Mouse (Mus musculus): ENCODE measurements around the gene Col4a4. TPM values are rescaled to one million over a fixed set of nuclear protein-coding genes. Genes with fewer than 3 reads are reported as not detected.
A peak's percentile ranks its signal among the peaks of the same experiment; 100 is the strongest.

Col4a4 gene
- polyA plus RNA-seq, 1 experiment from 2014 or later: 43.2 TPM

DNA sequence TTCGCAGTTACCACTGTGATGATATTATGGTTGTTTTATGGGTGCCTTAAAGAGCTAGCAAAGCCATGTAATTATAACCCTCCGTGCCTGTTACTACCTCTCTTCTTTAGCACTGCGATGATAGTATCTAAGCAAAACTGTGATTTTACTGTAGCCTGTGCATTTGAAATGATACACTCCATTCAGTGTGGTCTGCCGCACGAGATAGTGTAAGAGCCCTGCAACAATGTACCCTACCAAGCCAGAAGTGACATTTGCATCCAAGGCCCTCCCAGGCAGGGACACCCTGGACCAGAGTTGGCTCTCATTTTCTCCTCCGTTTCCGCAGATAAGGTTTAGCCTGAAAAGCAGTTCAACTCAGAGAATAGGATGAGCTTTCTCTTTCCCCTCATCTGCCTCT lies 668 bp downstream of the Col4a4 start:
- ATAC-seq (no peak), DNase-seq (ENCODE audit: low read depth, low spot score) (no peak)

GRCm38 (mm10) chr1:82578320-82578719 lies 8.3 kb downstream of the Col4a4 start:
- DNase-seq (ENCODE audit: low read depth, low spot score): peak; percentile 80
- ChIA-PET CTCF (interaction anchor here (1.3 to 1.5 kb wide), 2 partner anchors 20 to 25 kb away, joined by 3 read pairs; no protein-coding TSS in a partner anchor), POLR2A (interaction anchor here (1.4 to 1.5 kb wide), 3 partner anchors 10 to 64 kb away, joined by 3 read pairs; no protein-coding TSS in a partner anchor)
- no peak for TF ChIP-seq CTCF (IDR thresholded peaks at IDR 0.05)
- peak; percentile 96 for ATAC-seq
- no peaks in the 10 kb centered on the region for H3K27me3 ChIP-seq
- in situ Hi-C loops (cut with MboI; ENCODE audit: low pct_unique_long_range_greater_than_20kb): loop anchor here (5.0 kb wide), 1 partner anchor 59 kb away; no protein-coding TSS in a partner anchor

More for the DNA sequence above, 668 bp downstream of the Col4a4 start:
- in situ Hi-C loops (cut with MboI; ENCODE audit: low pct_unique_long_range_greater_than_20kb): no loop called here
- H3K27me3 ChIP-seq: no peaks in the 10 kb centered on the region
- ChIA-PET CTCF (interaction anchor here (0.6 to 1.7 kb wide), 6 partner anchors 11 to 56 kb away, joined by 3 to 5 read pairs (median 3); no protein-coding TSS in a partner anchor), POLR2A (interaction anchor here (0.8 to 0.9 kb wide), 3 partner anchors 11 to 47 kb away, joined by 3 to 4 read pairs (median 3); no protein-coding TSS in a partner anchor)
- TF ChIP-seq CTCF (IDR thresholded peaks at IDR 0.05): no peak

- TF ChIP-seq CTCF (IDR thresholded peaks at IDR 0.05): no peak
- in situ Hi-C loops (cut with MboI; ENCODE audit: low pct_unique_long_range_greater_than_20kb): loop anchor here (5.0 kb wide), 1 partner anchor 59 kb away; no protein-coding TSS in a partner anchor
- CTCF ChIA-PET: interaction anchor here (0.9 to 1.5 kb wide), 3 partner anchors 21 to 57 kb away, joined by 3 read pairs; no protein-coding TSS in a partner anchor
- POLR2A ChIA-PET: interaction anchor here (1.4 to 1.5 kb wide), 3 partner anchors 10 to 64 kb away, joined by 3 read pairs; no protein-coding TSS in a partner anchor
- ATAC-seq (peak; percentile 81), DNase-seq (ENCODE audit: low read depth, low spot score) (no peak)
- no peaks in the 10 kb centered on the region for H3K27me3 ChIP-seq
These were observed 8.7 kb downstream of the Col4a4 start for GRCm38 (mm10) chr1:82577915-82578314.

DNA sequence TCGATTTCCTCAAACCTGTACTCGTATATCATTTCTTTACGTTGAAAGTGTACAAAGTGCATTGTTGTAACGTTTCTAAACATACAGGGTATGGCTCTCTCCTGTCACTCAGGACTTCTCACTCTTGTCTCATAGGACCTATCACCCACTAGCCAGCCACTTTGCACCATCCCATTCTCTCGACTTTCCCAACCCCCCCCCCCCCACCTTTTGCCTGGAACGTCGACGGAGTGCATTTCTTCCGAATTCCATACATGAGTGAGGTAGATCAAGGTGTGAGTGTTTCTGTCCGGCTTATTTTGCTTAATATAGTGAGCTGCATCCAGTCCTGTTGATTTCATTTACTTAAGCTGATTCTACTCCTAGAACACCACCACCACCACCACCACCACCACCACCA lies 9.3 kb downstream of the Col4a4 start:
- no peak for TF ChIP-seq CTCF (IDR thresholded peaks at IDR 0.05)
- ATAC-seq (no peak), DNase-seq (ENCODE audit: low read depth, low spot score) (no peak)
- no peaks in the 10 kb centered on the region for H3K27me3 ChIP-seq
- in situ Hi-C loops (cut with MboI; ENCODE audit: low pct_unique_long_range_greater_than_20kb): loop anchor here (5.0 kb wide), 1 partner anchor 60 kb away; no protein-coding TSS in a partner anchor
- POLR2A ChIA-PET: interaction anchor here (1.4 to 1.5 kb wide), 3 partner anchors 11 to 65 kb away, joined by 3 read pairs; no protein-coding TSS in a partner anchor
- CTCF ChIA-PET: interaction anchor here (0.9 to 1.3 kb wide), 2 partner anchors 21 to 57 kb away, joined by 3 read pairs; no protein-coding TSS in a partner anchor

DNA sequence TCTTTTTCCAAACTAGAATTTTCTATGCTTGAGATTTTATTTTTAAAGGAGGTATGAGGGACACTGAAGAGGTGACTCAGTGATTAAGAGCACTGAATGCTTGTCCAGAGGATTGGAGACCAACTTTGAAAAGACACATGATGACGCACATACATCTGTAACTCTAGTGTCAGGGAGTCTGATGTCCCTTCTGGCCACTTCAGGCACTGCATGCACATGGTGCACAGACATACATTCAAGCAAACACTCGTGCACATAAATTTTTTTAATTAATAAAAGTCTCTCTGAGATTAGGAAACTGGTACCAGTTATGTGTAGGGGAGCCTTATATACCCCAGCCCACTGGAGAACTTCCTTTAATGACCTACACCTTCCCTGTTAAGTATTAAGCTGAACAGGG lies 10.5 kb downstream of the Col4a4 start:
- POLR2A ChIA-PET: no interaction called here
- ATAC-seq (no peak), DNase-seq (ENCODE audit: low read depth, low spot score) (no peak)
- CTCF ChIA-PET: no interaction called here
- in situ Hi-C loops (cut with MboI; ENCODE audit: low pct_unique_long_range_greater_than_20kb): loop anchor here (5.0 kb wide), 1 partner anchor 61 kb away; no protein-coding TSS in a partner anchor
- no peaks in the 10 kb centered on the region for H3K27me3 ChIP-seq
- TF ChIP-seq CTCF (IDR thresholded peaks at IDR 0.05): peak; percentile 30

DNA sequence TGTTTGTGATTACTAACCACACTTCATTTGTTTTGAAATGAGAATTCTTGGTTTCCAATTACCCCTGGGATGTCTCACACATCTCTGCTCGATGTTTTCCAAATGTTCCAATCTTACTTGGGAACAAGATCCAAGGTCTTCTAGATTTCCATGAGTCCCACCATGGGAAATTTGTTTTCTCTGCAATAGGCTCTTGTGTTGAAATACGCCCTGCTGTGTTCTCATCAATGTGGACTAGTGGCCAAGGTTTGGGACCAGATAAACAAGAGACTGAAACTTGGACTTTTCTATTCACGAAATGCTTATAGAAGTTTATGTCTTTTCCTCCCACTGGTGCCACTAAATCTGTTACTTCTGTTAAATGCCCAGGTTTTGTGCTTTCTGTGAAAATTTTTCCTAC lies 11.0 kb downstream of the Col4a4 start:
- ChIA-PET CTCF (interaction anchor here (1.0 kb wide), 1 partner anchor 21 kb away, joined by 4 read pairs; no protein-coding TSS in a partner anchor), POLR2A (interaction anchor here (1.5 kb wide), 1 partner anchor 10 kb away, joined by 4 read pairs; no protein-coding TSS in a partner anchor)
- no peaks in the 10 kb centered on the region for H3K27me3 ChIP-seq
- no peak for ATAC-seq
- TF ChIP-seq CTCF (IDR thresholded peaks at IDR 0.05): no peak
- no peak for DNase-seq (ENCODE audit: low read depth, low spot score)
- in situ Hi-C loops (cut with MboI; ENCODE audit: low pct_unique_long_range_greater_than_20kb): loop anchor here (5.0 kb wide), 1 partner anchor 62 kb away; no protein-coding TSS in a partner anchor

DNA sequence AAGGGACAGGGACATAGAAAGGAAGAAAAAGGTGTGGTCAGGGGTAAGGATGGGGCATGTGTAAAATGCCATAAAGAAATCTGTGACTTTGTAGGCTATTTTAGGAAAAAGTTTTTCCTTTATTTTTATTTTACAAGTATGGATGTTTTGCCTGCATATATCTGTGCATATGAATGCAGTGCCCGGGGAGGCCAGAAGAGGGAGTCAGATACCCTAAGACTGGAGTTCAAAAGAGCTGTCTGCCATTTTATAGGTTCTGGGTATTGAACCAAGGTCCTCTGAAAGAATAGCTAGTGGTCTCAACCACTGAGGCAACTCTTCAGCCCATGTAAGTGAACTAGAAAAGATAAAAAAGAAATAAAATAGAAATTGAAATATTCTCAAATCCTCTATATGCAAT lies 14.9 kb downstream of the Col4a4 start:
- DNase-seq (ENCODE audit: low read depth, low spot score) (no peak), ATAC-seq (no peak)
- TF ChIP-seq CTCF (IDR thresholded peaks at IDR 0.05): peak; percentile 89
- in situ Hi-C loops (cut with MboI; ENCODE audit: low pct_unique_long_range_greater_than_20kb): loop anchor here (25.0 kb wide), 1 partner anchor 416 kb away; no protein-coding TSS in a partner anchor
- H3K27me3 ChIP-seq: no peaks in the 10 kb centered on the region
- ChIA-PET POLR2A (interaction anchor here (1.3 to 1.6 kb wide), 2 partner anchors 18 to 70 kb away, joined by 4 to 6 read pairs; no protein-coding TSS in a partner anchor), CTCF (interaction anchor here (0.6 to 2.7 kb wide), 12 partner anchors 12 to 71 kb away, joined by 3 to 40 read pairs (median 6); no protein-coding TSS in a partner anchor)

- in situ Hi-C loops (cut with MboI; ENCODE audit: low pct_unique_long_range_greater_than_20kb): loop anchor here (25.0 kb wide), 1 partner anchor 418 kb away; no protein-coding TSS in a partner anchor
- ChIA-PET CTCF (interaction anchor here (0.9 to 1.5 kb wide), 4 partner anchors 15 to 73 kb away, joined by 3 to 4 read pairs (median 3); no protein-coding TSS in a partner anchor), POLR2A (interaction anchor here (1.1 kb wide), 1 partner anchor 14 kb away, joined by 3 read pairs; no protein-coding TSS in a partner anchor)
- H3K27me3 ChIP-seq: no peaks in the 10 kb centered on the region
- ATAC-seq (no peak), DNase-seq (ENCODE audit: low read depth, low spot score) (no peak)
- no peak for TF ChIP-seq CTCF (IDR thresholded peaks at IDR 0.05)
These were observed 17.2 kb downstream of the Col4a4 start for GRCm38 (mm10) chr1:82569405-82569804.

GRCm38 (mm10) chr1:82560223-82560622 lies 26.4 kb downstream of the Col4a4 start:
- TF ChIP-seq CTCF (IDR thresholded peaks at IDR 0.05): no peak
- in situ Hi-C loops (cut with MboI; ENCODE audit: low pct_unique_long_range_greater_than_20kb): loop anchor here (25.0 kb wide), 1 partner anchor 427 kb away; no protein-coding TSS in a partner anchor
- ATAC-seq (no peak), DNase-seq (ENCODE audit: low read depth, low spot score) (no peak)
- ChIA-PET CTCF (interaction anchor here (1.1 to 1.7 kb wide), 3 partner anchors 12 to 81 kb away, joined by 3 to 11 read pairs (median 3); no protein-coding TSS in a partner anchor), POLR2A (no interaction called here)
- no peaks in the 10 kb centered on the region for H3K27me3 ChIP-seq

DNA sequence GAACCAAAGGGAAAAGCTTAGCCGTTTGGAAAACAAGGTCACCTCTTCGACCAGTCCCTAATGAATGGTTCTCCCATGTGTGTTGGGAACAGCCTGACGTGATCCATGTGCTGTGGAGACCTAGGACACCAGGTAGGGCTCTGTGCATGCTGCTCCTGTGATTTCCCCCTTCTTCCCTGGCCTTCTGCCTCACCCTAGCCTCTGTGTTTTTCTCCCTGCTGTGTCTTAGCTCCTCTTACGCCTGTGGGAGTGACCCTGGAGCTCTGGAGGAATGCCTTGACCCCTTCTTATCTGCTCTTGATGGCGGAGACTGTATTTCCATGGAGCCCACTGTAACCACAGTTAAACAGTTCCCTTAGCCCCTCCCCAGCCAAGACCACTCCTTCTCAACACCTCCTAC lies 31.8 kb downstream of the Col4a4 start:
- in situ Hi-C loops (cut with MboI; ENCODE audit: low pct_unique_long_range_greater_than_20kb): loop anchor here (25.0 kb wide), 1 partner anchor 432 kb away; no protein-coding TSS in a partner anchor
- ChIA-PET CTCF (interaction anchor here (0.6 to 3.5 kb wide), 12 partner anchors 9 to 437 kb away, joined by 3 to 31 read pairs (median 3); no protein-coding TSS in a partner anchor), POLR2A (interaction anchor here (1.0 to 1.1 kb wide), 2 partner anchors 9 to 14 kb away, joined by 3 read pairs; no protein-coding TSS in a partner anchor)
- ATAC-seq (no peak), DNase-seq (ENCODE audit: low read depth, low spot score) (no peak)
- TF ChIP-seq CTCF (IDR thresholded peaks at IDR 0.05): no peak
- no peaks in the 10 kb centered on the region for H3K27me3 ChIP-seq

Measured in Patski (cell line).